Mouse (Mus musculus) naive thymus-derived CD4-positive, alpha-beta T cell, adult 2 months (primary cell): ENCODE measurements around the gene Gm11564.
"Not testable (repeated sequence)": the region's sequence is repeated elsewhere in the genome, so short reads cannot be mapped to it uniquely, and the experiment has no call there.

ENCODE experiments used
- DNase-seq: peaks from one replicate; pipeline ENCODE4 v3.0.0-alpha.2; 2011; ENCODE audit warnings: low read depth

Gm11564 gene

GRCm38 (mm10) chr11:99815566-99815965 is at the start of gene Gm11564:
Gm11564 (minus strand) TSS chr11:99815666.
- DNase-seq: not testable (repeated sequence)

- DNase-seq: not testable (repeated sequence)
These were observed 48.7 kb upstream of the Gm11564 start, which contains the start of gene Gm11559 for GRCm38 (mm10) chr11:99864176-99864575. Gm11559 (plus strand) TSS chr11:99864476.

DNA sequence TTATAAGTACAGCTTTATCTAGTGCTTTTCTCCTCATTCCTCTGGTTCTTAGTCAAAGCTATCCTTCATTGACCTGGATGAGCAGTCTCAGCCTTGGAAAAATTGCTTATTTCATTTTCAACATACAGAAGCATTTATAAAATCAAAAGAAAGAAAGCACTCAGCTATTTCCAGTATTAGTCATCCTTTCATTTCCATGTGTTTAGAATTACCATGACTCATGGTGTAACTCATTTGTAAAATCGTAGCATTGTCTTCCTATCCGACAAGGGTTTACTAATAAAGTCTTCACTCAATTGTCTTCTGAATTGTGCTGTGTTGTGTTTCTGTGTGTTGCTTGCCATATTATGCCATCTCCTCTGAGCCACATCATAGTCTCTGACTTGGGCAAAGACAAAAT is 43.3 kb upstream of the Gm11564 start:
- DNase-seq: no peak

DNA sequence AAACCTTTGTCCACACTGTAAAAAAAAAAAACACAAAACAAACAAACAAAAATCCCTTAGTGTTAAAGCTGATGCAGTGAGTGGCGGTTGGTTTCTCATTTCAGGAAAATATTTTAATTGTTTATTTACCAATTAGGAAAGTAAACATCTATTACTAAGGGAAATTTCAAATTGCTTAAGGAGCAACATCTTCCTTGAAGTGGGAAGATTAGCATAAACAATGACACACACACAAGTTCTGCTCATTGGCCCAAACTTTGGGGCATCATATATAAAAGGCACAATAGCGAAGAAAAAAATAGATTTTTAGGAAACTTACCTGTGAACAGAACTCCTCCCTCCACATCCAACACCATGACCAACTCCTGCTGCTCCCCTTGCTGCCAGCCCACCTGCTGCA is 42.2 kb upstream of the Gm11564 start, which contains the start of gene Gm11568:
TSS of gene Gm11568 (plus strand) at position 301 of the 400 bp plus-strand sequence.
- DNase-seq: no peak

- no peak for DNase-seq
These were observed 38.7 kb upstream of the Gm11564 start for GRCm38 (mm10) chr11:99854121-99854520.

DNA sequence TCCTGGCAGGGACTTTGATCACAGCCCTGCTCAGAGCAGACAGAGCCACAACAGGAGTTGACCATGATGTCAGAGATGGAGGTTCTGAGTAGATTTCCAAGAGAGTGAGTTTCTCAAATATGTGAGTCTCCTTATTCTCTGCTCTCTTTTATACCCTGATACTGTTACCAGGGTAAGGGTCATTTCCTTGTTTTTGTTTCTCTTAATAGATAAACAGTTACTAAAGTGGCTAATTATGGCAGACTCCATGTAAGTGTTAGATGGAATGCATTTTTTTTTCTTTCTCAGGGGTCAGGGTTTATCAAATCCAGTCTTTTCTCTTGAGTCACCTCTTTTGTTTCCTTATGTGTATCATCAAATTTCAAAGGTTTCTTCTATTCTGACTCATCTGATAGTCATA is 36.0 kb upstream of the Gm11564 start, which contains the start of gene Krtap4-16:
TSS of gene Krtap4-16 (minus strand) at position 101 of the 400 bp plus-strand sequence.
- DNase-seq: no peak

DNA sequence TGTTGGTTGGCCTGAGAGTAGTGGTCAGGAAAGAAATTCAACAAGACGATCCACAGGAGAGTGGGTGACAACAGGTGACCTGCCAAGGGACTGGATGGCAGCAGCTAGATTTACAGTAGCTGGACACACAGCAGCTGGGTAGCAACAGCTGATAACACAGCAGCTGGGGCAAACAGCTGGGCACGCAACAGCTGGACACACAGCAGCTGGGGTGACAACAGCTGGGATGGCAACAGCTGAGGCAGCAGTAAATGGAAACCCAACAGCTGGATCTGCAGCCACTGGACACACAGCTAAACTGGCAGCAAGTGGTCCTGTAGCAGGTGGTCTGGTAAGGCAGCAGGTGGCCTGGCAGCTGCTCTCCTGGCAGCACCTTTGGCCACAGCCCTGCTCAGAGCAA is 31.3 kb upstream of the Gm11564 start:
- DNase-seq: no peak

GRCm38 (mm10) chr11:99842185-99842584 is 26.7 kb upstream of the Gm11564 start:
- DNase-seq: no peak

GRCm38 (mm10) chr11:99837966-99838365 is 22.5 kb upstream of the Gm11564 start, which contains the start of gene 2300003K06Rik:
2300003K06Rik (minus strand) TSS chr11:99838066.
- DNase-seq: no peak

DNA sequence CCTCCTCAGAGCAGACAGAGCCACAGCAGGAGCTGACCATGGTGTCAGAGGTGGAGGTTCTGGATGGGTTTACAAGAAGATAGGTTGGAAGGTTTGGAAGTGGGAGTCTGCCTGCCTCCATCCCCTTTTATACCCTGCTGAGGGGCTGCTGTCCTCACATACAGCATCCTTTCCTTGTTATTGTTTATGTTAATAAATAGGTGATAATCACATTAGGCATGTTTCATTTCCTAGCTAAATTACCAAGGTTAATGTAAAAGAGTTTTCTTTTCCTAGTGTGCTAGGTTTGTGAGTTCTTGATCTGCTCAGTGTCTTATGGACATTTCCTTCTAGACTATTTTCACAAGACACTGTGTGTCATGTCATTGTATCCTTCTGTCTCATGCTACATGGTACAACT is 5.7 kb downstream of the Gm11564 start, which contains the start of gene Krtap4-13:
TSS of gene Krtap4-13 (minus strand) at position 101 of the 400 bp plus-strand sequence.
- DNase-seq: not testable (repeated sequence)

DNA sequence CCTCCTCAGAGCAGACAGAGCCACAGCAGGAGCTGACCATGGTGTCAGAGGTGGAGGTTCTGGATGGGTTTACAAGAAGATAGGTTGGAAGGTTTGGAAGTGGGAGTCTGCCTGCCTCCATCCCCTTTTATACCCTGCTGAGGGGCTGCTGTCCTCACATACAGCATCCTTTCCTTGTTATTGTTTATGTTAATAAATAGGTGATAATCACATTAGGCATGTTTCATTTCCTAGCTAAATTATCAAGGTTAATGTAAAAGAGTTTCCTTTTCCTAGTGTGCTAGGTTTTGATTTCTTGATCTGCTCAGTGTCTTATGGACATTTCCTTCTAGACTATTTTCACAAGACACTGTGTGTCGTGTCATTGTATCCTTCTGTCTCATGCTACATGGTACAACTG is 11.1 kb downstream of the Gm11564 start, which contains the start of gene Gm11554:
TSS of gene Gm11554 (minus strand) at position 101 of the 400 bp plus-strand sequence.
- DNase-seq: not testable (repeated sequence)

DNA sequence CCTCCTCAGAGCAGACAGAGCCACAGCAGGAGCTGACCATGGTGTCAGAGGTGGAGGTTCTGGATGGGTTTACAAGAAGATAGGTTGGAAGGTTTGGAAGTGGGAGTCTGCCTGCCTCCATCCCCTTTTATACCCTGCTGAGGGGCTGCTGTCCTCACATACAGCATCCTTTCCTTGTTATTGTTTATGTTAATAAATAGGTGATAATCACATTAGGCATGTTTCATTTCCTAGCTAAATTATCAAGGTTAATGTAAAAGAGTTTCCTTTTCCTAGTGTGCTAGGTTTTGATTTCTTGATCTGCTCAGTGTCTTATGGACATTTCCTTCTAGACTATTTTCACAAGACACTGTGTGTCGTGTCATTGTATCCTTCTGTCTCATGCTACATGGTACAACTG is 16.6 kb downstream of the Gm11564 start, which contains the start of gene Gm11569:
TSS of gene Gm11569 (minus strand) at position 101 of the 400 bp plus-strand sequence.
- DNase-seq: not testable (repeated sequence)

GRCm38 (mm10) chr11:99793367-99793766 is 22.1 kb downstream of the Gm11564 start, which contains the start of gene Gm11596:
Gm11596 (minus strand) TSS chr11:99793467.
- DNase-seq: no peak

- not testable (repeated sequence) for DNase-seq
These were observed 30.6 kb downstream of the Gm11564 start, which contains the start of gene Krtap4-9 for GRCm38 (mm10) chr11:99784900-99785299. Krtap4-9 (plus strand) TSS chr11:99785200.

DNA sequence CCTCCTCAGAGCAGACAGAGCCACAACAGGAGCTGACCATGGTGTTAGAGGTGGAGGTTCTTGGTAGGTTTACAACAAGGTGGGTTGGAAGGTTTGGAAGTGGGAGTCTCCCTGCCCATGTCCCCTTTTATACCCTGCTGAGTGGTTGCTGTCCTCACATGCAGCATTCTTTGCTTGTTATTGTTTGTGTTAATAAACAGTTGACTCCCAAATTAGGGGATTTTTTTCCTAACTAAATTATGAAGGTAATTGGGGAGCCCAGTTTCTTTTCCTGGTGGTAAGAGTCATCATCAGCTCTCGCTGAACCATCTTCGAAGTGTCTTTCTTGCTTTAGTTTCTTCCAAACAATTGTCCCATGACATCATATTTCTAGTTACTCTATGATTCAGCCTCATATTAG is 34.9 kb downstream of the Gm11564 start, which contains the start of gene Krtap4-8:
TSS of gene Krtap4-8 (minus strand) at position 101 of the 400 bp plus-strand sequence.
- DNase-seq: no peak

- DNase-seq: no peak
These were observed 37.1 kb downstream of the Gm11564 start for GRCm38 (mm10) chr11:99778401-99778800.

GRCm38 (mm10) chr11:99772813-99773212 is 42.7 kb downstream of the Gm11564 start, which contains the start of gene Gm11595:
Gm11595 (minus strand) TSS chr11:99772913.
- not testable (repeated sequence) for DNase-seq

DNA sequence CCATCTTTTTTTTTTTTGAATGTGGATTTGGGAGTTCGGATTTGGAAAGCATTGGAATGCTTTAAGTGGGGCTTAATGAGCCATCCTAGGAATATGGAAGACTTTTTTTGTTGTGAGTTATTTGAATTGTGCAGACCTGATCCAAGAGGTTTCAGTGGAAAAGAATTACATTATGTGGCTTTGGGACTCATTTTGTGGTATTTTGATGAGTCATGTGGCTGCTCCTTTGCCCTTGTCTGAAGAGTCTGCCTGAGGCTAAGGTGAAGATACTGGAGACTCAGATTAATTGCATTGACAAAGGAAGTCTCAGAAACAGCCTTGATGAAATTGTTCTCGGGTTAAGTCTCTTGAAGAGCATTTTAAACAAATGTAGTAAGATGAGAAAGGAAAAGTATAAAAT is 47.1 kb downstream of the Gm11564 start:
- no peak for DNase-seq
